Mouse (Mus musculus) lung, embryonic 15.5 days (tissue): ENCODE measurements around the gene Rangrf. TPM values are rescaled to one million over a fixed set of nuclear protein-coding genes. Genes with fewer than 3 reads are reported as not detected.
A peak's percentile ranks its signal among the peaks of the same experiment; 100 is the strongest.
"Not testable (repeated sequence)": the region's sequence is repeated elsewhere in the genome, so short reads cannot be mapped to it uniquely, and the experiment has no call there.

ENCODE experiments used
- ATAC-seq: fragments of 200-750 bp; cut with Nextera tagmentation; 2 replicates; pipeline ENCODE4 v1.8.0; 2017; ENCODE audit warnings: moderate number of reproducible peaks, borderline replicate concordance; ENCODE audit not compliant: low FRiP score, low TSS enrichment; ENCODE audit errors: extremely low read depth
- H3K27ac ChIP-seq: fragments of 300-500 bp; sonication (generic); 2 replicates; pipeline ENCODE4 v1.5.1; 2015; ENCODE audit warnings: moderate library complexity, mild to moderate bottlenecking, inconsistent platforms
- H3K27me3 ChIP-seq: fragments of 300-500 bp; sonication (generic); 2 replicates; pipeline ENCODE4 v1.6.1; 2015; ENCODE audit warnings: inconsistent platforms
- H3K36me3 ChIP-seq: fragments of 300-500 bp; sonication (generic); 2 replicates; pipeline ENCODE4 v1.6.1; 2015; ENCODE audit warnings: inconsistent platforms
- H3K4me1 ChIP-seq: fragments of 300-500 bp; sonication (generic); 2 replicates; pipeline ENCODE4 v1.6.1; 2015; ENCODE audit warnings: inconsistent platforms
- H3K4me2 ChIP-seq: fragments of 300-500 bp; sonication (generic); 2 replicates; pipeline ENCODE4 v1.6.1; 2015; ENCODE audit warnings: inconsistent platforms, mild to moderate bottlenecking, moderate library complexity
- H3K4me3 ChIP-seq: fragments of 300-500 bp; sonication (generic); 2 replicates; pipeline ENCODE4 v1.5.1; 2015; ENCODE audit warnings: mild to moderate bottlenecking, inconsistent platforms
- H3K9ac ChIP-seq: fragments of 300-500 bp; sonication (generic); 2 replicates; pipeline ENCODE4 v1.6.1; 2015; ENCODE audit warnings: inconsistent platforms
- H3K9me3 ChIP-seq: fragments of 300-500 bp; sonication (generic); 2 replicates; pipeline ENCODE4 v1.6.1; 2016; ENCODE audit warnings: inconsistent platforms
- WGBS: fragments of 180-500 bp; shearing (Covaris S2); methylation state at CpG from one replicate; pipeline ENCODE4 v1.1.7; 2015; 5-methylcytosine and 5-hydroxymethylcytosine counted together
- polyA plus RNA-seq: library from polyadenylated mRNA; unstranded; fragments of >200 nt; fragmentation: Nextera tagmentation; extraction: Ambion mirVana; gene quantifications from 2 replicates; pipeline ENCODE4 v1.2.1, GENCODE M21; 2015

The Rangrf gene
- polyA plus RNA-seq, 1 experiment from 2014 or later = 46.2 TPM

GRCm38 (mm10) chr11:69003592-69003991 is 28.6 kb upstream of the Rangrf start:
- Histone ChIP-seq H3K4me1 (peaks cover 9% of the 10 kb centered on the region), H3K27me3 (no peaks in the 10 kb centered on the region), H3K36me3 (peaks cover 45% of the 10 kb centered on the region), H3K9ac (no peak overlapping the region), H3K4me3 (no peak overlapping the region), H3K9me3 (no peaks in the 10 kb centered on the region), H3K27ac (no peak overlapping the region), H3K4me2 (no peak overlapping the region)
- WGBS = 56% methylated on average over 4 of the region's 4 CpGs
- ATAC-seq = no peak

GRCm38 (mm10) chr11:69002782-69003181 is 27.8 kb upstream of the Rangrf start:
- not testable (repeated sequence) for ATAC-seq, H3K27me3 ChIP-seq, H3K4me2 ChIP-seq, H3K9me3 ChIP-seq, H3K9ac ChIP-seq, H3K27ac ChIP-seq, H3K4me3 ChIP-seq, H3K4me1 ChIP-seq
- 90% methylated on average over 4 of the region's 4 CpGs for WGBS
- H3K36me3 ChIP-seq = peaks cover 53% of the 10 kb centered on the region

DNA sequence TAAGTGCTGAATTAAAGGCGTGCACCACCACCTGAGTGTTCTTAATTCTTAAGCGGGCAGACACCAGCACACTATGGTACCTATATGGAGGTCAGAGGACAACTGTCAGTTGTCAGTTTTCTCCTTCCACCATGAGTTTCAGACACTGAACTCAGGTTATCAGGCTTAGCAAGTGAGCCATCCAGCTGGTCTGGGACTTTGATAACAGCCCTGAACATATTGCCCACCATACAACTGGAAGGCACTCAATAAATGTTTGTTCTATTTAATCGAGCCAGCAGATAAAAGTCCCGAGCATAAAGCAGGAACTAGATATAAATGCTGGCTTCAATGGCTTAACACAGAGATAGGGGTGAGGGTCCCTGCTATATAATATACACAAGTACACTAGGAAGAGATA is 22.1 kb upstream of the Rangrf start:
- no peaks in the 10 kb centered on the region for H3K9me3 ChIP-seq
- no peak overlapping the region for H3K9ac ChIP-seq
- no peak for ATAC-seq
- no peak overlapping the region for H3K4me2 ChIP-seq
- no peak overlapping the region for H3K4me3 ChIP-seq
- peaks cover 91% of the 10 kb centered on the region for H3K36me3 ChIP-seq
- H3K4me1 ChIP-seq = no peaks in the 10 kb centered on the region
- WGBS = 84% methylated on average over 4 of the region's 4 CpGs
- H3K27me3 ChIP-seq = no peaks in the 10 kb centered on the region
- no peak overlapping the region for H3K27ac ChIP-seq

DNA sequence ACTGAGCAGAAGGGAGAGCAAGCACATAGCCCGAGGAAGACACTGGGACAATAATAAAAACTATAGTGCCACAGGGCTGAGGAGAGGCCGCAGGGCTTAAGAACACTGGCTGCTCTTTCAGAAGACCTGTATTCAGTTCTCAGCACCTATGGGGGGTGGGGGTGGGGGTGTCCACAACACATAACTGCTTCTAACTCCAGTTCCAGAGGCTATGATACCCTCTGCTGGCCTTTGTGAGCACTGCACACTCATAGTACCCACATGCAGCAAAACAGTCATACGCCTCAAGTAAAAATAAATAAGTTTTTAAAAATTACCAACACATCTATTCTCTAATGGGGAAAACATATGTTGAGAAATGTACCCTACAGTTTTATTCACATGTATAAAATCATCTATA is 19.4 kb upstream of the Rangrf start:
- Histone ChIP-seq H3K27ac (no peak overlapping the region), H3K4me1 (no peaks in the 10 kb centered on the region), H3K27me3 (no peaks in the 10 kb centered on the region), H3K4me3 (no peak overlapping the region), H3K4me2 (no peak overlapping the region), H3K9me3 (no peaks in the 10 kb centered on the region), H3K36me3 (peaks cover 90% of the 10 kb centered on the region), H3K9ac (no peak overlapping the region)
- 96% methylated on average over 3 of the region's 3 CpGs for WGBS
- ATAC-seq = no peak

DNA sequence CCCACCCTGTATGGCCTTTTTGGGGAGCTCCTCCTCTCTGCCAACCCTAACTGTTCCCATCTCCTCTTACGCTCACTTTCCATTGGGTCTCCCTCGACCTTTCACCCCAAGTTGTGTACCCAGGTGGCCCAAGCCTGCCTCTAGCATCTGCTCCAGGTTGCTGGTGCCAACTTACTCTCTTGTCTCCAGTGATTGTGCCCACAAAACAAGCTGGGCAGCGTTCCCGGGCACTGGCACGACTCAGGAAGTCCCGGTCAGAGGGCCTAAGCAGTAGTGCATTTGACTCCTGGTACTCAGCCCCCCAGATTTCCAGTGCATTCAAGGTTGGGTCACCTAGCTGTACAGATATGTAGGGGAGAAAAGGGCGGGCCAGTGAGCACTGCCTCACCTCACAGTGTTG is 18.1 kb upstream of the Rangrf start:
- peaks cover 90% of the 10 kb centered on the region for H3K36me3 ChIP-seq
- WGBS = 84% methylated on average over 7 of the region's 7 CpGs

DNA sequence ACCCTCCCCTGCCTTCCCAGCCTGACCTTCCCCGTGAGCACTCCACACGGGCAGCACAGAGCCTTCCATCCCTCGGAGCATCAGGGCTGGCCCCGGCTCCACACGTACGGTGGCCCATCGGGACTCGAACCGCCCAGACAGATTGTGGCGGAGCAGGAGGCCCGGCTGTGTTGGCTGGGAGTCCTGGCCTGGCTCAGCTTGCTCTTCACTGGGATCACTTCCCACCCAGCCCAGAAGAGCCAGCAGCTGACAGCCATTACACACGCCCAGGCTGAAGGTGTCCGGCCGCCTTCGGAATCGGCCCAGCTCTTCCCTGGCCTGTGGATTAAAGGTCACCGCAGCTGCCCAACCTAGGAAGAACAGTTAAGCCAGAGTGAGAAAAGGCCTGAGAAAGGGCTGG is 13.4 kb upstream of the Rangrf start:
- WGBS = 82% methylated on average over 17 of the region's 17 CpGs
- peaks cover 68% of the 10 kb centered on the region for H3K36me3 ChIP-seq
- H3K27ac ChIP-seq = no peak overlapping the region

More for the DNA sequence above, 18.1 kb upstream of the Rangrf start:
- Histone ChIP-seq H3K27me3 (no peaks in the 10 kb centered on the region), H3K9me3 (no peaks in the 10 kb centered on the region), H3K4me1 (no peaks in the 10 kb centered on the region), H3K4me3 (no peak overlapping the region), H3K4me2 (no peak overlapping the region), H3K27ac (no peak overlapping the region), H3K9ac (no peak overlapping the region)
- no peak for ATAC-seq

GRCm38 (mm10) chr11:68987365-68987882 is 12.4 kb upstream of the Rangrf start:
- Histone ChIP-seq H3K27me3 (no peaks in the 10 kb centered on the region), H3K4me2 (no peak overlapping the region), H3K9me3 (no peaks in the 10 kb centered on the region), H3K4me1 (0 out of 2 replicates have a peak, but pooled peaks cover 2% of the 10 kb centered on the region), H3K27ac (no peak overlapping the region), H3K9ac (no peak overlapping the region), H3K36me3 (peaks cover 61% of the 10 kb centered on the region), H3K4me3 (no peak overlapping the region)
- 85% methylated on average over 11 of the region's 11 CpGs for WGBS
- ATAC-seq = no peak

More for the DNA sequence above, 13.4 kb upstream of the Rangrf start:
- Histone ChIP-seq H3K27me3 (no peaks in the 10 kb centered on the region), H3K9me3 (no peaks in the 10 kb centered on the region), H3K4me2 (no peak overlapping the region), H3K4me1 (no peaks in the 10 kb centered on the region), H3K4me3 (no peak overlapping the region), H3K9ac (no peak overlapping the region)
- ATAC-seq = no peak

- H3K9ac ChIP-seq = no peak overlapping the region
- H3K36me3 ChIP-seq = peaks cover 17% of the 10 kb centered on the region
- no peaks in the 10 kb centered on the region for H3K9me3 ChIP-seq
- H3K4me3 ChIP-seq = no peak overlapping the region
- no peaks in the 10 kb centered on the region for H3K27me3 ChIP-seq
- peaks cover 9% of the 10 kb centered on the region; the same call in 1 of the 2 replicates for H3K4me1 ChIP-seq
- H3K4me2 ChIP-seq = no peak overlapping the region
- no peak overlapping the region for H3K27ac ChIP-seq
- WGBS = 30% methylated on average over 4 of the region's 4 CpGs
- no peak for ATAC-seq
Observed at GRCm38 (mm10) chr11:68982639-68983369, 7.8 kb upstream of the Rangrf start.

DNA sequence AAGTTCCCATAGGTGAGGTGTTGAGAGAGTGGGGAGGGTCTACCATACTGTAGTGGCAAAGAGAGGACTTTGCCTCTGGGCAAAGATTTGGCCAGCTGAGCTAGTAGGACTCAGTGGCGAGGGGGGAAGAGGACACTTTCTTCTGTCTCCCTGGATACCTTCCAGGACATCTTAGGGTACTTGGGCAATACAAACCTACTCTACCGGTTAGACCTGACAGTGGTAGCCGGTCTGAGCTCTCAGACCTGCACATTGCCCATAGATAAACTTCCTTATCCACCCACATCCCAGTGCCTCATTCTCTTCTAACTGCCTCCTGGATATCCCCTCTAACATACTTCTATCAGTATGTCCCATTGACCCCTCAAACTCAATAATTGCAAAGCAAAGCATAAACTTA is 5.9 kb upstream of the Rangrf start:
- no peaks in the 10 kb centered on the region for H3K9me3 ChIP-seq
- H3K36me3 ChIP-seq = peaks cover 2% of the 10 kb centered on the region; the same call in 1 of the 2 replicates
- H3K4me1 ChIP-seq = peaks cover 9% of the 10 kb centered on the region; the same call in 1 of the 2 replicates
- 54% methylated on average over 3 of the region's 3 CpGs for WGBS
- ATAC-seq = no peak
- H3K27me3 ChIP-seq = no peaks in the 10 kb centered on the region
- H3K4me3 ChIP-seq = no peak overlapping the region
- H3K27ac ChIP-seq = no peak overlapping the region
- no peak overlapping the region for H3K4me2 ChIP-seq
- H3K9ac ChIP-seq = no peak overlapping the region

GRCm38 (mm10) chr11:68979320-68979733 is 4.3 kb upstream of the Rangrf start:
- Histone ChIP-seq H3K9me3 (no peaks in the 10 kb centered on the region), H3K4me1 (peaks cover 9% of the 10 kb centered on the region), H3K4me2 (no peak overlapping the region), H3K27me3 (no peaks in the 10 kb centered on the region), H3K36me3 (no peaks in the 10 kb centered on the region), H3K27ac (peak overlapping the region; percentile 41; the same call in 1 of the 2 replicates), H3K9ac (no peak overlapping the region), H3K4me3 (no peak overlapping the region)
- no peak for ATAC-seq
- WGBS = 46% methylated on average over 5 of the region's 5 CpGs

DNA sequence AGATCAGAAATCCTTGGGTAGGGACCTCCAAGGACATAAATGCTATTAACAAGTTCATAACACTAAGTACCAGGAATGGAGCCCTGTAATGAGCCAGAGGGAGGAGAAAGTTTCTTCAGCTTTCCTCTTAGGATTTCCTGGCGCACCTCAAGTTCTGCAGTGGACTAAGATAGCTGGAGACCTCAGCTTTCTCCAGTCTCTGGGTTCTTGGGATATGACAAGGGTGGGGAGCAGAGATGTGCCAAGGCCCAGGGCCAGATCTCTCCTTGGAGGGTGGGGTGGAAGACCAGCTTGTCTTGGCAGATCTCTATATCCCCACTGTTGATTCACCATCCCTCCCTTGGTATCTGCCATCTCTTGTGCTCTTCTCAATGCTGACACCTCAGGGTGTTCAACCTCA is 616 bp upstream of the Rangrf start:
- WGBS = 90% methylated on average over 1 of the region's 1 CpGs

DNA sequence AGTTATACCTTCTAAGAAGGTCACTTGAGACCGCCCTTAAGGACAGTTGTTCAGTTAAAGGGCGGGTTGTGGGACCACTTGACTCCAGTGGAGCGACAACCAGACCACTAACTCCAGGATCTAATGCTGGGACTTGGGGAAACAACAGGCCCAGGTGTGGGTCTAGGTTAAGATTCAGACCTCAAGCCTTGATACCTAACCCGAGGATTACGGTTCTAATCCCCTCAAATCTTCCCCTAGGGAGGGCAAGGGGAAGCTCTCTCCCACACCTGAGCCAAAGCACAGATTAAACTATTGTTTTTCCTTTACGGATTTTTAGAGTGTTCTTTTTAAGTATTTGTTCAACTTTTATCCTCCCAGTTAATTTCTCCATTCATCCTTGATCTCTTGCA is 930 bp downstream of the Rangrf start:
- Histone ChIP-seq H3K4me1 (peaks cover 33% of the 10 kb centered on the region), H3K4me2 (peak overlapping the region; percentile 71), H3K9ac (peak overlapping the region; percentile 37; the same call in 1 of the 2 replicates), H3K27me3 (no peaks in the 10 kb centered on the region), H3K4me3 (peak overlapping the region; percentile 49), H3K36me3 (no peaks in the 10 kb centered on the region), H3K9me3 (no peaks in the 10 kb centered on the region), H3K27ac (no peak overlapping the region)
- 27% methylated on average over 6 of the region's 6 CpGs for WGBS
- ATAC-seq = no peak

More for the DNA sequence above, 616 bp upstream of the Rangrf start:
- H3K27me3 ChIP-seq = no peaks in the 10 kb centered on the region
- no peaks in the 10 kb centered on the region for H3K36me3 ChIP-seq
- no peak overlapping the region for H3K4me2 ChIP-seq
- ATAC-seq = no peak
- no peak overlapping the region for H3K9ac ChIP-seq
- H3K4me1 ChIP-seq = peaks cover 26% of the 10 kb centered on the region
- no peak overlapping the region for H3K4me3 ChIP-seq
- no peak overlapping the region for H3K27ac ChIP-seq
- H3K9me3 ChIP-seq = no peaks in the 10 kb centered on the region
